Mouse (Mus musculus) urinary bladder, postnatal 4 days (tissue): ENCODE measurements around the gene Sipa1.
"Not testable (repeated sequence)": the region's sequence is repeated elsewhere in the genome, so short reads cannot be mapped to it uniquely, and the experiment has no call there.

Experiments used
- DNase-seq, 2 experiments: peaks; one replicate each; pipeline ENCODE4 v3.0.0; 2021 to 2022; ENCODE audit warnings: low spot score in 2 of 2

The Sipa1 gene

DNA sequence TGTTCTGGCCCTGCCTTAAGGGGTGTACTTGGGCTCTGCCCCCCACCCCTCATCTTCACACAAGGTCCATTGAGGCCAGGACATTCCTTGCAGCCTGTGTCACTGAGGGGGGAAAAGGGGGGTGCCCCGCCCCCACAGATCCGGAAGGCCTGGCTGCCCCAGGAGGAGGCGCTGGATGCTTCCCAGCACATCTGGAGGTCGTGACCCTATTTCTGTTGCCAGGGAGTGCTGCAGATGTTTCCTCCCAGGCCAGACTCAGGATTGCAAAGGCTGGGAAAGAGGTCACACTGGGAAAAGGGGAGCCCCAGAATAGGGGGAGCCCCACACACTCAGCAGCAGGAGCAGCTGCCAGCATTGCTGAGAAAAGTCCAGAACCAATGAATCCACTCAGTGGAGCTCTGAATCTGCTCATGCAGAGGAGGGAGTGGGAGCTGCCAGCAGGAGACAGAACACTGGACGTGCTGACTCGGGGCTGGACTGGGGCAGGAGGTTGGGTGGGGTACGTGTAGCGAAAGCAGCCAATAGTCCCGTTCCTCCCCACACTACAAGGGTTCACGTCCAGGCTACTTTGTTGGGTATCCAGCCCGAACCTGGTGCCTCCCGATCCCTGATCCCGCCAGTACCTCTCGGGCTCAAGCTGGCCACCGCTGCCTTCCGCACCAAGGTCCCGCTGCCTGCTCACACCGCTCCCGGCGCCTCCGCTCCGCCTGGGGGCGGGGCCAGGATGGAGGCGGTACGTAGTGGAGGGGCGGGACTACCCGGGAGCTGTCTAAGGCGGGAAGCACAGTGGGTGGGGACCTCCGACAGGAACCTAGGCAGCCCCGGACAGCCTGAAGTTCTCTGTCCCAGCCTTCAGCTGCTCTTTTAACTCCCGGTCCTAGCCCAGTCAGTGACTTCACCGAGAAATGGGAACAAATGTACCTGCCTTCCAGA, at the start of gene Sipa1:
Sipa1 (minus strand) TSS at position 727 of the 933 bp plus-strand sequence.
- DNase-seq: peak; percentile 91 to 94

DNA sequence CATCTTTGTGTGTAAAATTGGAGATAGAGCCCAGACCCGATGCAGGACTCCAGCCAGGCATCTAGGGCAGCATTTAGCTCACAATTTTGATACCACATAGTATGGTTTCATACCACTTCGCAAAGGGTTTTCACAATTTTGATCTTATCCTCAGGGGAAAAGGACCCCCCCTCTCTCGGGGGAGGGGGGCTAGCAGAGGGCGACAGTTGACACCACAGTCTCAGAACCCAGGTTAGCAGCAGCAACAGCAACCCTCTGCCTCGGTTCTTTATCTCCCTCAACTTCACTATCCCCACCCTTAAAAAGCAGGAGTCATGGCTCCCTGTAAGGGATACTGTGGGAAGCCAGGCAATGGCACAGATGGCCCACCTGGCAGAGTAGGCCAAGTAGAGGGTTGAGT, 49.7 kb upstream of the Sipa1 start:
- no peak for DNase-seq

DNA sequence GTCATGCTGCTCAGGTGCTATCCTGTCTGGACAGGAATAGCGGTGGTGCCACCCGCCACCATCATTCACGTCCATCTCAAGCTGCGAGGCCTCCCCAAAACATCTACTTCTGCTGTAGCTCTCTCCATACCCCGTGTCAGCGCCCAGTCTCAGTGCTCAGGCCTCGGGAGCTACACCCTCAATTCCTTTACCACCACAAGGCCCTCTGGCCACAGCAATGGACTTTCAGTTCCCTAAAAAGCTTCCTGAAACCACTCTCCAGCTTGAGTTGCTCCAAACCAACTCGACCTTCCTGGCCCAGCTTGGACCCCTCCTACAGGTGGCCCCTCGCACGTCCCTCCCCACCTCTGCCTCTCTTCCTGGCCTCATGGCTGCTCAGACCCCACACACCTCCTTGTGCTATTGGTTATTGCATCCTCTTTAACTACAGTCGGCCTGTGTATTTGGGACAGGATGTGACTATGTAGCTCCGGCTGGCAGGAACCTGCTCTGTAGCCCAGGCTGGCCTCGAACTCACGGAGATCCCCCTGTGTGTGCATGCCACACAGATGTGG, 48.5 kb upstream of the Sipa1 start:
- DNase-seq: no peak

DNA sequence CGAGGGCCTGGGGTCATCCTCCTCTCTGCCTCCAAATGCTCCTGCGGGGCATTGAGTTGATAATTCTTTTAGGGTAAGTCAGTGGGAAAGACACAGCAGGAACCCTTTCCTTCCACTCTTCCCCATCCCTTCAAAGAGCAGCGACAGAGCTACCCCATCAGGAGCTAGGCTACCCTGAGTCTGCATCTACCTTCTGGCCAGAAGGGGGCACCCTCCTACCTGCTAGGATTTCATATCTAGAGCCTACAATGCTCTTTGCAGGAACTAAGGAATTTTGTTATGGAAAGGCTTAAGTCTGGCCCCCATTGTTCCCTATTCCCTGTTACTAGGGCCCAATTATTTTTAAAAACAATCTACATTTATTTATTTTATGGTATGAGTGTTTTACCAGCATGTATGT, 47.7 kb upstream of the Sipa1 start:
- peak in 1 of 2 experiments; percentile 73 for DNase-seq

DNA sequence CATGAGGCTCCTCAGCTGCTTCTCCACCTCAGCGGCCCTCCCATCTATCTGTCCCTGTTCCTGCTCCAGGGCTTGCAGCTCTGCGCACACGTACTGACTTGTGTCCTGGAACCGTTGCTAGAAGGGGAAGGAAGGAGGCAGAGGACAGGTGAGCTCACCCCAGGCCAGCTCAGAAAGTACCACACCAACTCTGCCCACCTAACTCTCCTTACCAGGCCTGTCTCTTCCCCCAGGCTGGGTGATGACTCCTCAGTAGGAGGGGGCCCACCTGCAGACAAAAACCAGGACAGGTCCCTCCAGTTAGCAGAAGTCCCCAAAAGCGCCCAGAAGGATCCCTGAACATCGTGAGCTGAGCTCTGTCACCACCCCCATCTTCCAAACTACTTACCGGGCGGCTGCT, 47.1 kb upstream of the Sipa1 start:
- peak in 1 of 2 experiments; percentile 57 for DNase-seq

DNA sequence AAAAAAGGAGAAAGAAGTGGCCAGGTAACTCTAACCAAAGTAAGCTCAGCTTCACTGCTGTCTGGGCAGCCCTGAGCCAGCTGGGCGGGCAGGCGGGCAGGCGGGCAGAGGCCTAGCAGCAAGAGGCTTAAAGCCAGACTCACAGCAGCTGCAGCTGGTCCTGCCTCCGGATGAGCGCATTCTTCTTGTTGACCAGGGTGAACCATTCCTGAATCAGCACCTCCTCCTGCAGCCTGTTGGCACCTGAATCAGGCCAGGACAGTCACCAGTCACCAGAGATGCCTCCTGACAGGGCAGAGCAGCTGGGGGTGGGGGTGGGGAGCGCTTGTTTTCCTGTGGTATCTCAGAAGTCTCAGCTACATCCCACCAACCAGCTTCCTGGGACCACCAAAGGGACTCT, 46.6 kb upstream of the Sipa1 start:
- no peak for DNase-seq

DNA sequence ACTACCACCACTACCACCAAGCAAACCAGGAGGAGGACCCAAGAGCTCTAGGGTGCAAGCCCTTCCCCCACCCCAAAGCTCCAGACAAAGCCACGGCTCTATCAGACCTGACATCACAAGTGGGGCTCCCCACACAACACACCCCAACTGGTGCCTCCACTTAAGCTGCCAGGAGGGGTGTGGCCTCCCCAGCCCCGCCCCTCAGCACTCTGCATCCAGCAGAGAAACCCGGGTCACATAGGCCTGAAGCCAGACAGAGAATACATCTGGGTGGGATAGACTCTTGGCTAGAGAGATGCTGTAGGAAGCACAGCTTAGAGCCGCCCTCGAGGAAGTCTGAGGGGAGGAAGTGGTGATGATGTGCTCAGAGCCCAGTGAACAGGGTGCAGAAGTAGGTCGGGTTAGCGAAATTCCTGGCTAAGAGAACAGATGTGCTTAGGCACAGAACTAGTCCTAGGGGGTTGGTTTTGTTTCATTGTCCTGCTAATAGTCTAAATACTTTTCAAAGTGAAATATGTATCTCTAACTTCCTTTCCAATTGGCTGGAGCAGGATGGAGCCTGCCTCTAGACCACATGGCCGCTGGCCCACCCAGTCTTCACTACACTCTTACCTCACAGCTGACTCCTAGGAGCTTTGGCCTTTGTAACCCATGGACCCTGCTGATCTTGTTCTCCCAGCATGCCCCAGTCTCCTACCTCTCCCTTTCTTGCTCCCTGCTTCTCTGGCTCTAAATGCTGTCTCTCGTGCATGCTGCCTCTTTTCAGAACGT, 41.5 kb upstream of the Sipa1 start:
- DNase-seq: peak in 1 of 2 experiments; percentile 63

DNA sequence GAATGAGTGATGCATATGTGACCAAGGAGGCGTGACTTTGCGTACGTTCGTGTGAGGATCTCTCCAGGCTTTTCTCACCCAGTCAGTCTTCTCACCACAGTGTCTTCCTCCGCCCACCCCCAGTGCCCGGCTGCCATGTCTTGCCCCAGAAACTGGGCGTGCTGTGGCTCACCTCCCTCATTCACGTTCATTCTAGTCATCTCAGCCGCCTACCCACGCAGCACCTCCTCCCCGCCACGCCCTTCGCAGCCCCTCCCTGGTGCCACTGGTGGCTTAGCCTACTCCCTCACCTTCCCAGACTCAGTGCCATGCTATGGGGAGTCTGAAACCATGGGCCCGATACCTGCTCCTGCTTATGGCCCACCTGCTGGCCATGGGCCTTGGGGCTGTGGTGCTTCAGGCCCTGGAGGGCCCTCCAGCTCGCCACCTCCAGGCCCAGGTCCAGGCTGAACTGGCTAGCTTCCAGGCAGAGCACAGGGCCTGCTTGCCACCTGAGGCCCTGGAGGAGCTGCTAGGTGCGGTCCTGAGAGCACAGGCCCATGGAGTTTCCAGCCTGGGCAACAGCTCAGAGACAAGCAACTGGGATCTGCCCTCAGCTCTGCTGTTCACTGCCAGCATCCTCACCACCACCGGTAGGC, 40.8 kb upstream of the Sipa1 start, which contains the start of gene Kcnk7:
Kcnk7 (plus strand) TSS at position 205 of the 638 bp plus-strand sequence.
- DNase-seq: no peak

DNA sequence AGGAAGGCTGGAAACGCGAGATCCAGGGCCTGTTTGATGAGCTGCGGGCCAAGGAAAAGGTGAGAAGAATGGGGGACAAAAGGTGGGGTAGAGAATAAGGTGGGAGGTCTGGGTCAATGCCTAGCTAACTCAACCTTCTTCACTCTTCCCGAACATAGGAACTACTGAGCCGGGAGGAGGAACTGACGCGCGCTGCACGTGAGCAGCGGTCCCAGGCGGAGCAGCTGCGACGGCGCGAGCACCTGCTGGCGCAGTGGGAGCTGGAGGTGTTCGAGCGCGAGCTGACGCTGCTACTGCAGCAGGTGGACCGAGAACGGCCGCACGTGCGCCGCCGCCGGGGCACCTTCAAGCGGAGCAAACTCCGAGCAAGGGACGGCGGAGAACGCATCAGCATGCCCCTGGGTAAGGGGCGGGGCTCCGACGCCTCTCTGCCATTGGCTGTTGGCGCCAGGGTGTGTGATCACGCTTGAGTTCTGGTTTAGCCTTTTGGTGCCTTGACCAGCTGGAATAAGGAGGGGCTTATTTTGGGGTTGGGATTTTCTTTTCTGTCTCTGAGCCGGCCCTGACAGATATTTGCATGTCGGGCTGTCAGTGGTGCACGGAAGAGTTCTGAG, 32.4 kb upstream of the Sipa1 start:
- no peak for DNase-seq

DNA sequence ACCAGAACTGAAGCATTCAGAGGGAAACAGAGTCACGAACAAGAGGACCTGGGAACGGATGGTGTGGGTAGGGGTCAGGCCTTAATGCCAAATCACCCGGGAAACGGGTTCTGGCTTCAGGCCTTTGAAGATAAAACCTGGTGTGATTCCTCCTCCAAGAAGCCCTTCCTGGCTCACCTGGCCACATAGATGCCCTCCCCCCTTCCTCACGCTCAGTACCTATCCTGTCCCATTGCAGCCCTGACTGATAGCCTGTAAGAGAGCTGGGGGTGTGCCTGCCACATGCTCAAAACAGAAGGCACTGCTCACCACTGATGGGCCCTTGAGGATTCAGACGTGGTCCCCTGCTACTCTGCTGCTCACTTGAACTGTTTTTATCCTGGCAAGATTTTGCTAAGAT, 30.3 kb upstream of the Sipa1 start:
- DNase-seq: no peak

DNA sequence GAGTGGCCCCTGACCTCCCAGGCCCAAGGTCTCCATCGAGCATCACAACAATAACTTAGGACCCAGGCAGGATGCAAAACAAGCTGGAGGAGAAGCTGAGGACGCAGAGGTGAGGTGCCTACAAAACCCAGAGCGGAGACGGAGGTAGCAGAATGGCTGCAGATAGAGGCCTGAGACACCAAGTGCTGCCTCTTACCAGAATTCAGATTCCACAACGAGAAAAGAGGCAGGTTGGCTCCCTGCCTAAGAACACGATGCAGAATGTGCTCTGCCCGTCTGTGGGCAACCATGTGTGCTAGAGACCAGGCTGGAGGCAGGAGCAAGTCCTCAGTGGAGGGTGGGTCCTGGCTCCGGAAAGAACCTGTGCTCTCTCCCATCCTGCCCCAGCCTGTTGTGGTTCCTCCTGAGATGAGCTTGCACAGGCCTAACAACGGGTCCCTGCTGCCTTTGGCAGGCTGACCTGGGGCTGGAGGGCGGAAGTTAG, 29.4 kb upstream of the Sipa1 start:
- no peak for DNase-seq

DNA sequence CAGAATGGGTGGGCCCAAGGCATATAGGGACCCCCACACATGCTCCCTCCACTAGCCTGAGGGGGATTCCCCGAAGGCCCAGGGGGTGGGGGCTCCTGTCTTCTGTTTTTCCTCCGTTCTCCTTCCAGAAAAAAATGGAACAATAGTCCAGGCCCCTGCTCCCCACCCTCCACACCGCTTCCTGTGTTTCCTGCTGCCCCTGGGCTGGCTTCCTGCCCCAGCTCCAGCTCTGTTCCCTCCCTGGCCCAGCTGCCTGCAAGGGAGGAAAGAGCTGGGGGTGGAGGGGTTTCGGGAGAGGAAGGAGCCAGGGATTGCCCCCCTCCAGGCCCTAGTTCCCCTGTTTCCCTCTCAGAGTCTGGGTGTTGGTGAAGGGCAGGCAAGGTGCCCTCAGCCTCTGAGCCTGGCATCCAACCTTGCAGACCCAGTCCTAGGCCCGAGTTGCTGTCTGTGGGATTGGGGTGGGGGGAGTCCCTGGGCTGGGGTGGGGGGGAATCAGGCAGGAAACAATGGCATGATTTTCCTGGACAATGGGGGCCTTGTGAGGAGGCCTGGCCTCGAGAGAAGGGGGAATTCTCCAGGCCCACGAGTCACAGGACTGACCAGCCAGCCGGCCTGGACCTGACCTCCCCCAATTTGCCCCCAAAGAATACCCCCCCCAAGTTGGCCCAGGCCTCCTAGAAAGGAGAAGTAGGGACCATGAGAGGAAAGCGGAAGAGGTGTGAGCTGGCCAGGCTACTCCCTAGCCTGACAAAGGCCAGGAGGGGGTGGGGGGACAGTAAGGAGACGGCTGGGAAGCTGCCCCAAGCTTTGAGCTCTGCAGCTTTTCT, 28.8 kb upstream of the Sipa1 start:
- DNase-seq: no peak

DNA sequence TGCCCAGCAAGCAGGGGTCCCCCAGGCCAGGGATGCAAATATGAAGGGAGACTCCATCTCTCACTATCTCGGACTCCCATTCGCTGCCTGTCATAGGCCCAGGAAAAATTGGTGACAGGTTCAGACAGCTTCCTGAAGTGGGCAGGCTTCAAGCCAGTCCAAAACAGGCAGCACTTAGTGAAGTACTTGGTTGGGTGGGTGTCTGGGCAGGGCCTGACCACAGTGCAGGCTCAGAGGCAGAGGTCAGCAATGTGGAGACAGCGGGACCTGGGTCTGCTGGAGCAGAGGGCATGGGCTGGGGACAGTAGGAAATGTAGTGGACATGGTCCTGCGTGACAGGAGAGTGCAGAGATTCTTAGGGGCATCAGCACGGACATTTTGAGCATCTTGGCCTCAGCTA, 28.1 kb upstream of the Sipa1 start:
- no peak for DNase-seq

DNA sequence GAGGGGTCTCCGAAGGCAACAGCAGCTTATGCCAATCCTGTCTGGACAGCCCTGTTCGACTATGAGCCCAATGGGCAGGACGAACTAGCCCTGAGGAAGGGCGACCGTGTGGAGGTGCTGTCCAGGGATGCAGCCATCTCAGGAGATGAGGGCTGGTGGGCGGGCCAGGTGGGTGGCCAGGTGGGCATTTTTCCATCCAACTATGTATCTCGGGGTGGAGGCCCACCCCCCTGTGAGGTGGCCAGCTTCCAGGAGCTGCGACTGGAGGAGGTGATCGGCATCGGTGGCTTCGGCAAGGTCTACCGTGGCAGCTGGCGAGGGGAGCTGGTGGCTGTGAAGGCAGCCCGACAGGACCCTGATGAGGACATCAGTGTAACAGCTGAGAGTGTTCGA, 26.8 kb upstream of the Sipa1 start:
- no peak for DNase-seq

DNA sequence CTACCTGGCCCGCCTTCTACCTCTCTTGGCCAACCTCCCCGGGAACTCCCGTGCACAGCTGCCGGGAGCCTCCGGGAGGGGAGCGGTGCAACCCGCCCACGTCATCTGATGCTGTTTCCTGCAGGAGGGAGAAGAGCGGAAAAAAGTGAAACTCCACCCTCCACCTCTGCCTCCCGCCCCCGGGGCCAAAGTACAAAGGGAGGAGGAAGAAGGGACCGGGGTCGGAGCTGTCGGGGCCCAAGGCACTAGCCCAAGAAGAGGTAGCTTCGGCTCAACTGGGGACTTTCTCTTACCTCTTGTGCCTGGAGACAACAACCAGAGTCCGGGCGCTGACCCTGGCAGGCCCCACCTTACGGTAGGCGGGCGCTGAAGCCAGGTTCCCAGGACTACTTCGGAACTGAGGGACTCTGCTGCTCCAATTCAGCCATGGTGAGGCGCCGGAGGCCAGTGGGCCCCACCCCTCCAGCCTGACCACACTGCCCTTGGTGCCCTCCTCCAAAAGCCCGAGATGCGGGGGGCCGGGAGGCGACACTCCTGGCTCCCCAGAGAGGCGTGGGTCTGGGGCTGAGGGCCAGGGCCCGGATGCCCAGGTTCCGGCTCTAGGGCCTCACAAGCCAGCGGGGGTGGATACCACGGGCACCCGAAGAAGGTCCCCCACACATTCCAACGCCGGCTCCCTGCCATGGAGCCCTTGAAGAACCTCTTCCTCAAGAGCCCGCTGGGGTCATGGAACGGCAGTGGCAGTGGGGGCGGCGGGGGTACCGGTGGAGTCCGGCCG, 26.2 kb upstream of the Sipa1 start:
- DNase-seq: peak; percentile 82 to 91

DNA sequence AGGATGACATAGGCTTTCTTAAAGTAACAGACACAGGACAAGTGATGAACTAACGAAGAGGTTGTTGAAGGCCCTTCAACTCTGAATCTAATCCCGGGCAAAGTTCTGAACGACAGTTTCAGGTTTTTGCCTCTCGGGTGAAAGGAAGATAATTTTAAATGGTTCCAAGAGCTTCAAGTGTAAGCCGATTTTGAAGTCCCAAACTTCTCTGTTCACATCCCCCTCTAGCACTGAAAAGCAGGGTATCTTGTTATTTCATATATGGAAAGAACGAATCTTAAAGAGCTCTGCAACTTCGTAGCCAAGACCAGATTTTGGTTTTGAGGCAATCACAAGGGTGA, 25.6 kb upstream of the Sipa1 start:
- DNase-seq: no peak

DNA sequence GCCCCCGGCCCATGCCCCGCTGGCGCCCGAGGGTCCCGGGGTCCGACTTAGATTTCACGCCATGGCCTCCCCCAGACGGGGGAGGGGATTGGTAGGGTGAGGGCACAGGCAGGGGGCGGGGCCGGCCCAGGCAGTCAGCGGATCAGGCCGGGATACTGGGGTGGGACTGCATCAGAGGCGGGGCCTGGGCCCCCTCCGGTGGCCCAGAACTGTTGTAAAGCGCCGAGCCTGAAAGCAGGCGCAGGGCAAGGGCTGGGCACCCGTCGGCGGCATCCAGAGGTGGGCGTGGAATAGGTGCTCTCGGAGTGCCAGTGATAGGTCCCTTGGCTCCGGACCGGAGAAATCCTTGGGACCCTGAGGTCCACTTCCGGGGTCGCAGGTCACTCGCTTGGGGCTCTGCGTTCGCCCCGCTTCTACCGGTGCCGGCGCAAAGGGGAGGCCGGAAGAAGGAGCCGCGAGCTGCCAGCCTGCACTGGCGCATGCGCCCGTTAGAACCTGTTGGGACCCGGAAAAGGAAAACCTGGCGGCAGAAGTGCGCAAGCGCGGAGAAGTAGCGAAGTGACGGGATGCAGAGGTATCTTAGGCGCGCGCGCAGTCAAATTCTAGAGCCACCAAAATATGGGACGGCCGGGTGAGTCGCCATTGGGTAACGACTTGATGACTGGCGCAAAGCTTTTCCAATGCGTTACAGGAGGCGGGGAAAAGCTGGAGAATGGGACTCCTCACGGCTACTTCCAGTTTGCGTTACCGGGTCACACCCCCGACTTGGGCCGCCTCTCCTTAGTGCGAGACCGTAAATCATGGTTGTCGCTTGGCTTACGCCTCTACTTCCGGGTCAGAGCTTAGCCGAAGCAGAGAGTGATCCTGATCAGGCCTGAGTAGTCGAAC, 24.9 kb upstream of the Sipa1 start, which contains the start of the genes Map3k11 and Pcnx3:
Map3k11 (plus strand) TSS at position 543 of the 888 bp plus-strand sequence.
Pcnx3 (minus strand) TSS at position 709 of the 888 bp plus-strand sequence.
- DNase-seq: peak; percentile 97

DNA sequence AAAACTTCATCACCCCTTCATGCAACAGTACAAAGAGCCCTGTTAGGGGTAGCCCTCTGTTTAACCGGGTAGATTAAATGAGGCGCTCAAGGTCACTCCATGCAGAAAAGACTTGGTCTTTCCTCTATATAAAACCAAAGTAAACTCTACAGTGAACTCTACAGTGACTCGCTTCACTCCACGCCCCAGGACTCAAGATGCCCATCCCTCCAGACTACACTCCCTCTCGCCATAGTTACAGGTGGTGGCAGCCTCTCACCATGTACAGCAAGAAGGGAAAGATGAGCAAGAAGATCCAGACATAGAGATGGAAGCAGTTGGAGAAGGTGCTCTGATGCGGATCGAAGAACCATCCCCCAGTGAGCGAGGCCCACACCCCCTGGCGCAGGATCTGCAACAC, 24.2 kb upstream of the Sipa1 start:
- no peak for DNase-seq

DNA sequence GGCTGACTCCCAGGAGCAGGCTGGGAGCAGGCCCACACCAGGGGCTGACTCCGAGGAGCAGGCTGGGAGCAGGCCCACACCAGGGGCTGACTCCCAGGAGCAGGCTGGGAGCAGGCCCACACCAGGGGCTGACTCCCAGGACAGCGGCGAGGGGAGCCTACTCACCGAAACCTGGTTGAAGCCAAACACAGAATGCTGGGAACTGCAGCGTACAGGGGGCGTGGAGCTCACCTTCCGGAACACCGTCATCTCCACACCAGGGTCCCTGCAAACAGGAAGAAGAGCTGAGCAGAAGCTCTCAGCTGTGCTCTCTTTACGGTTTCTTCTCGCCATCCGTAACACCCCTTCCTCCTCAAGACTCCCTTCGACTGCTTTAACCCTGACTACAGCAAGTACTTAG, 23.4 kb upstream of the Sipa1 start:
- not testable (repeated sequence) for DNase-seq
